In genomic region chr13:35737565-35737964, GRCm38 (mm10) we compare ENCODE assay signal across 16 mouse cellular contexts.
"Had no signal": no experiment of that assay in that cellular context is flagged by ENCODE, and none has a peak within 500 bp of the region (broad histone marks: within the 10 kb centered on the region; RNA-seq: fewer than 3 reads in every experiment).

No protein-coding gene starts in this region.

- H3K9me3 ChIP-seq: megakaryocyte, embryonic 14.5 days; midbrain, embryonic 13.5 days; midbrain, embryonic 15.5 days; neural tube, embryonic 13.5 days; stomach, embryonic 15.5 days had no signal

- H3K36me3 ChIP-seq: midbrain, embryonic 13.5 days; midbrain, embryonic 15.5 days; neural tube, embryonic 13.5 days; stomach, embryonic 15.5 days had no signal

- H3K27me3 ChIP-seq: stomach, embryonic 15.5 days had no signal

- H3K27ac ChIP-seq: macrophage; midbrain, embryonic 13.5 days; midbrain, embryonic 15.5 days; neural tube, embryonic 13.5 days; stomach, embryonic 15.5 days; stomach, postnatal 0 days had no signal

- H3K9ac ChIP-seq: lung, embryonic 14.5 days; midbrain, embryonic 13.5 days; midbrain, embryonic 15.5 days; neural tube, embryonic 13.5 days; stomach, embryonic 15.5 days had no signal

- DNase-seq: lung, adult 18-20 months; lung, embryonic 14.5 days; lung, postnatal 10 days; lung, postnatal 36 days; right cerebral cortex, postnatal 14 days; thymus, adult 2 months; thymus, postnatal 25 days; thymus, postnatal 4 days had no signal

- H3K4me2 ChIP-seq: lung, embryonic 14.5 days; midbrain, embryonic 11.5 days; midbrain, embryonic 13.5 days; midbrain, embryonic 15.5 days; neural tube, embryonic 13.5 days; stomach, embryonic 15.5 days had no signal

- H3K4me3 ChIP-seq: megakaryocyte, embryonic 14.5 days; midbrain, embryonic 13.5 days; midbrain, embryonic 15.5 days; neural tube, embryonic 13.5 days; stomach, embryonic 15.5 days had no signal

- H3K4me1 ChIP-seq: stomach, embryonic 15.5 days had no signal

- ATAC-seq: midbrain, embryonic 13.5 days; midbrain, embryonic 15.5 days had no signal
